Mouse (Mus musculus) monocyte, adult 5-6 weeks (primary cell): Measurements from ENCODE around the gene Ythdc1. TPM values are rescaled to one million over a fixed set of nuclear protein-coding genes. Genes with fewer than 3 reads are reported as not detected.

Experiments used
- ATAC-seq: fragments of 153-309, 156-312 bp; replicated peaks from 2 replicates; pipeline ENCODE4 v1.8.0; 2017; ENCODE audit warnings: mild to moderate bottlenecking; ENCODE audit not compliant: low TSS enrichment, insufficient number of reproducible peaks, severe bottlenecking, poor library complexity, low FRiP score
- total RNA-seq: library from RNA; stranded (forward); fragments of 200-1000, 200-491, 200-594 nt; gene quantifications from 3 replicates; pipeline ENCODE4 v1.2.3, GENCODE M21; 2017

Ythdc1 gene
- total RNA-seq, 1 experiment from 2014 or later, result 253 TPM

DNA sequence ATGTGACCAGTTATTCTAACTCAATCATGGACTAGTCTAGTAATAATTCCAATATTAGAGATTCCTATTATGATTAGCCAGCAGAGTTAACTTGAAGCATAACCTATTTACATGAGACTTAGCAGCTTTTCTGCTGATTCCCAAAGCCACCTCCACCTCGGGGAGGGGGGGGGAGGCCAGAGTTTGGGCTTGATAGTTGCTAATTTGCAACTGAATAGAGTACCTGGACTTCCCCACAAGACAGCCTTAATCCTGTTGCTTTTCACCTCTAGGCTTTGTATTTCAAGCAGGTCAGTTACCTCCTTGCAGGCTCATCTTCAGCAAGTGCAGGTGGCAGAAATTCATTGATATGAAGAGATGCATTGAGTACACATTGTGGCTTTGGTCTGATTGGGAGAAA lies 53.7 kb downstream of the Ythdc1 start:
- no peak for ATAC-seq

DNA sequence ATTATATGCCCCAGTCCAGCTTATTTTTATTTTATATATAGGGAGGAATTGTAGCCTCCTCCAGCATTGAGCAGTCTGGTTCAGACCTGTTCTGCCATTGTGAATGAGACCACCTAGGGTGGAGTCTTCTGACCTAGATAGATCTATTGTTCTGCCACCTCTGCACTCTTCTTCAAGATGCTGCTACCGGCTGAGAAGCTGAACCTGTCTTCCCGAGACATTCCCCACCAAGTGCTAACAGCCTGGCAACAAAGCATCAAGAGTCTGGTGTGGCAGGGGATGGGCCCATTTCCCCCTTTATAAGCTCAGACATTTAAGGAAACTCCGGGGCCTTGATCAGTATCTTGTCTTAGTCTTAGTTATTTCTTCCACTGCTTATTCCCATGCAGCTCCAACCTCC lies 54.3 kb downstream of the Ythdc1 start:
- ATAC-seq, result no peak

DNA sequence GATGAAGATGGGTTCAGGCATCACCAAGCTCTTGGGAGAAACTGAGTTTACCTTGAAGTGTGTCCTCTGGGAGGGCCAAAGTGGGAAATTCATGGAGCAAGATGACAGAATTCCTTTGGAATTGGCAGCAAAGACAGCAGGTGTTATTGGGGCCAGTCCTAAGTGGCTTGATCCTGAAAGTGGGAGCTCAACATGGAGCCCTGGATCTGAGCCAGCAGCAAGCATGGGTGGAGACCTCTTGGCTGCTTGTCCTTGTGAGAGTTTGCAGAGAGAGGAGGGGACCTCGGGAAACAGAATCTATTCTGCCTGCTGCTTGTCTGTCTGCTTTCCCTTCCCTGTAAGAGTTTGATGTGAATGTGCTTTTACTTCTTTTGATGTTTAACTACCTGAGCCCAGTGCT lies 67.9 kb downstream of the Ythdc1 start:
- ATAC-seq, result no peak

Other genes with a start within 250 kb of the Ythdc1 start
- not detected in 3 replicates for gene Tmprss11f, start 171.8 kb upstream of the Ythdc1 start, total RNA-seq
- not detected in 3 replicates for gene Tmprss11b, start 127.9 kb upstream of the Ythdc1 start, total RNA-seq
- gene Tmprss11e, start 58.4 kb upstream of the Ythdc1 start, total RNA-seq, result not detected in 3 replicates
- gene Ugt2b34, start 102.7 kb downstream of the Ythdc1 start, total RNA-seq, result not detected in 3 replicates
- not detected in 3 replicates for gene Ugt2b1, start 122.3 kb downstream of the Ythdc1 start, total RNA-seq
- not detected in 3 replicates for gene Ugt2b35, start 196.6 kb downstream of the Ythdc1 start, total RNA-seq